Mouse (Mus musculus): Measurements from ENCODE around the gene Gm30302. TPM values are rescaled to one million over a fixed set of nuclear protein-coding genes. Genes with fewer than 3 reads are reported as not detected.
"Not testable (repeated sequence)": the region's sequence is repeated elsewhere in the genome, so short reads cannot be mapped to it uniquely, and the experiment has no call there.

The Gm30302 gene
- total RNA-seq (2015; ENCODE audit: low replicate concordance) (not detected in 2 replicates), total RNA-seq (2017; ENCODE audit: low replicate concordance) (not detected in 2 replicates)

DNA sequence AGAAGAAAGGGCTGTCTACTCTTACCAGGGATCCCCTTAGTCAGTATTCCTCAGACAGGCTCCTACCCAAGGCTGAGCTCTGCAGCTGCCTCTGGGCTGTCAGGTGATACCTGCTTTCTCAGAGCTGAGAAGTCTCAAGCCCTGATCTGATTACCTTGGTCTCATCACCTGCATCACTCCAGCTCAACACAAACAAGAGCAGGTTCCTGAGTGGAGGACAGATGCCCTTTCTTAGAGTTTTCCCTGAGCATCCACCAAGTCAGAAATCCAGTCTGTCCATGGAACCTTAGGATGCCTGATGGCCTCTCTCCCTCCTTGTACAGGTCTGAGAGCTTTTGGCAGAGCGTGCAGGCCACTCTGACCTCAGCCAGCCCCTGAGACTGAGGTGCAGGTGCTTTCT is at the start of gene Gm30302:
Gm30302 (minus strand) TSS at position 101 of the 400 bp plus-strand sequence.
- ATAC-seq (replicated peaks; ENCODE audit: low FRiP score, poor library complexity, severe bottlenecking), result no peak

GRCm38 (mm10) chr13:49846751-49847150 is 48.0 kb upstream of the Gm30302 start:
- ATAC-seq (replicated peaks; ENCODE audit: low FRiP score, poor library complexity, severe bottlenecking), result no peak

DNA sequence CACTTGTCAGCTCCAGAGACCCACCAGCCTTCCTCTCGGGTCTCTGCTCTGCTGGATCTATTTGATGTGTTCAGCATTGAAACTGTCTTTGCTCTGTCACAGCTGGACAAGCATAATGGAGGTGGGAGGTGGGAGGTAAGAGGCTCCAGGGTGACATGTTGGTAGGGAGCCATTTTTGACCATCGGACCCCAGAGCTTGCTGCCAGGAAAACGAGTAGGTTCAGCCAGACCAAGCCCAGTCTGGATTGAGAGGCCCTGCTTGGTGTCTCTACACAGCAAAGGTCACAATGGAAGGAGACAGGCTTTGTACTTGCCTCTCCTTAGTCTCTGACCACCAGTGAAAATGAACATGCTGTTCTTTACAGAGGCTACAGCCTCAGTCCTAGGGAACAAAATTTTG is 47.3 kb upstream of the Gm30302 start:
- ATAC-seq (replicated peaks; ENCODE audit: low FRiP score, poor library complexity, severe bottlenecking), result no peak

- ATAC-seq (replicated peaks; ENCODE audit: low FRiP score, poor library complexity, severe bottlenecking), result no peak
Measured at GRCm38 (mm10) chr13:49845663-49846062, 46.9 kb upstream of the Gm30302 start.

GRCm38 (mm10) chr13:49844071-49844470 is 45.3 kb upstream of the Gm30302 start:
- no peak for ATAC-seq (replicated peaks; ENCODE audit: low FRiP score, poor library complexity, severe bottlenecking)

DNA sequence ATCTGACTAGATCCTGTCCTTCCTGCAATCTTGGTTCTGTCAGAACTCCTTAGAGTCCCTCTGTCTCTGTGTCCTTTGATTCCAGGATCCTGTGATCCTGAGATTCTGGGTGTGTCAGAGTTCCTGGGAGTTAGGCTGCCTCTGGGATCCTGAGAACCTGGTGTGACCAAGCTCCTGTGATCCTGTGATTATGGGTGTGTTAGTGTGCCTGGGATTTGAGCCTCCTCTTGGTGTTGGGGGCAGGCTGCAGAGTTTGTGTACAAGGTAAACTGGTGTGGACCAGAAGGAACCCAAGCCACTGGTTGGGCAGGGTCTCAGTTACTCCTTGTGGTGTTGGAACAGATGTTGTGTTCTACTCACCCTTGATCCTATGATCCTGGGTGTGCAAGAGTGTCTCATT is 42.4 kb upstream of the Gm30302 start:
- ATAC-seq (replicated peaks; ENCODE audit: low FRiP score, poor library complexity, severe bottlenecking), result no peak

DNA sequence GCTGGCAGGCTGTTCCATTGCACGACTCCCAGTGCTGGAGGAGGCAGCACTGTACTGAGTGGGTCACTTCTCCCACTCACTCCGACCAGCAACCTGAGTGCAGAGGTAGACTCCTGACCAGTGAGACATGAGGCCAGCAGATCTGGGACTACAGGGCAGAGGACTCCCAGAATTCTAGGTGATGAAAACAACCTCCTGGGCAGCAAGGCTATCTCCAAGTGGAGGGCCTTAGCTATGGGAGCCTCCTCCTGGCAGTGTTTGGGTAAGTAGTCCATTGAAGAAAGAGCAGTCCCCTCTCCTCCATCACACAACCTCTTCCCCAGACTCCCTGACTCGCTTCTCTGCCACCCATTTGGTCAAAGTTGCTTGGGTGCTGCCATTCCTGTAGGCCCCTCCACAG is 31.6 kb upstream of the Gm30302 start:
- ATAC-seq (replicated peaks; ENCODE audit: low FRiP score, poor library complexity, severe bottlenecking), result no peak

- ATAC-seq (replicated peaks; ENCODE audit: low FRiP score, poor library complexity, severe bottlenecking), result no peak
Measured at GRCm38 (mm10) chr13:49825300-49825699, 26.5 kb upstream of the Gm30302 start.

- no peak for ATAC-seq (replicated peaks; ENCODE audit: low FRiP score, poor library complexity, severe bottlenecking)
Measured at GRCm38 (mm10) chr13:49814958-49815357, 16.2 kb upstream of the Gm30302 start.

GRCm38 (mm10) chr13:49814420-49814819 is 15.6 kb upstream of the Gm30302 start:
- no peak for ATAC-seq (replicated peaks; ENCODE audit: low FRiP score, poor library complexity, severe bottlenecking)

GRCm38 (mm10) chr13:49807146-49807545 is 8.3 kb upstream of the Gm30302 start:
- no peak for ATAC-seq (replicated peaks; ENCODE audit: low FRiP score, poor library complexity, severe bottlenecking)

- ATAC-seq (replicated peaks; ENCODE audit: low FRiP score, poor library complexity, severe bottlenecking), result no peak
Measured at GRCm38 (mm10) chr13:49788563-49789393, 10.0 kb downstream of the Gm30302 start.

- ATAC-seq (replicated peaks; ENCODE audit: low FRiP score, poor library complexity, severe bottlenecking), result no peak
Measured at GRCm38 (mm10) chr13:49783899-49784298, 14.9 kb downstream of the Gm30302 start.

DNA sequence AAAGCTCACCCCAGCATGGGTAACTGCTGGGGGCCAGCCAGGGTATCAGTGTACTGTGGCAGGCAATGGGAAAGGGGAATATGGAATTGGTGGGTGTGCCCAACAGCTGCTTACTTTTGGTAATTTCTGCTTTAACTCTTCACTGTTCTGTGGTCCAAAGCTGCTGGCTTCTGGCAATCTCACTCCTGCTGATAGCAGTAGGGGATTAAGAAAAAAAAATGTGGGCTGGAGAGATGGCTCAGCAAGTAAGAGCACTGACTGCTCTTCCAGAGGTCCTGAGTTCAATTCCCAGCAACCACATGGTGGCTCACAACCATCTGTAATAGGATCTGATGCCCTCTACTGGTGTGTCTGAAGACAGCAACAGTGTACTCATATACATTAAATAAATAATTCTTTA is 27.3 kb downstream of the Gm30302 start:
- ATAC-seq (replicated peaks; ENCODE audit: low FRiP score, poor library complexity, severe bottlenecking), result not testable (repeated sequence)

GRCm38 (mm10) chr13:49769111-49769510 is 29.7 kb downstream of the Gm30302 start:
- no peak for ATAC-seq (replicated peaks; ENCODE audit: low FRiP score, poor library complexity, severe bottlenecking)

DNA sequence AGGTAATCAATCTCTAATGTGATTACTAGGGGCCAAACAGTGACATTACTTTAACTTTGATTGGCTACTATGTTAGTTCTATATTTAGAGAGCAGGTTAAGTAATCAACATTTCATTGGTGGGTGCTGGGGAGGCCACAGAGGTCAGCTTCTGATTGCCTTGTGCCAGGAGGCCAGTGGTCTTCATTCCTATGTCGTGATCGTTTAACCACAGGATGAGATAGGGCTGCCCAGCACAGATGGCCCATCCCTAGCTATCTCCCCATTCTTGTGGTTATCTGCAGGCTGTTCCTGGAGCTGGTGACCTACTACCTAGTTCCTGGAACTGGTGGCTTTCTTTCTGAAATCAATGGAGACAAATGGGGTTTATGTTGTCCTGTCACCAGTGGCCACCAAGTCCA is 30.8 kb downstream of the Gm30302 start:
- no peak for ATAC-seq (replicated peaks; ENCODE audit: low FRiP score, poor library complexity, severe bottlenecking)

GRCm38 (mm10) chr13:49766269-49766668 is 32.5 kb downstream of the Gm30302 start:
- ATAC-seq (replicated peaks; ENCODE audit: low FRiP score, poor library complexity, severe bottlenecking), result no peak

DNA sequence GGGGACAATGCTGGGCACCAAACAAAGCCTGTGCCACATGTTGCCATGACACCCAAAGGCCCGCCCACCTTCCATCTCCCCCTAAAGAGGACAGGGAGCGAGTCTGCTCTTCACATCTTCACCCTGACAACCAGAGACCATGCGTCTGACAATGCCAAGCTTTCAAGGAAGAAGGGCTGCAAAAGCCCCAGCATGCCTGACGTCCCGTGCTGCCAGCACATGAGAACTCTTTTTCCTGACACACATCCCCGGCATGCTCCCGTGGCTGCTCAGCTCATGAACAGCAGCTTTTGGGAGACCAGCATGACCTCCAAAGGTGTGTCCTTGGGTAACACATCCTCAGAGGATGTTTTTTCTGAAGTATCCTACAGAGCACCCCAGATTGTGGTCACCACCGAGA is 33.5 kb downstream of the Gm30302 start:
- ATAC-seq (replicated peaks; ENCODE audit: low FRiP score, poor library complexity, severe bottlenecking), result no peak

- ATAC-seq (replicated peaks; ENCODE audit: low FRiP score, poor library complexity, severe bottlenecking), result no peak
Measured at GRCm38 (mm10) chr13:49762208-49762607, 36.6 kb downstream of the Gm30302 start.

- ATAC-seq (replicated peaks; ENCODE audit: low FRiP score, poor library complexity, severe bottlenecking), result no peak
Measured at GRCm38 (mm10) chr13:49760675-49761074, 38.1 kb downstream of the Gm30302 start.

DNA sequence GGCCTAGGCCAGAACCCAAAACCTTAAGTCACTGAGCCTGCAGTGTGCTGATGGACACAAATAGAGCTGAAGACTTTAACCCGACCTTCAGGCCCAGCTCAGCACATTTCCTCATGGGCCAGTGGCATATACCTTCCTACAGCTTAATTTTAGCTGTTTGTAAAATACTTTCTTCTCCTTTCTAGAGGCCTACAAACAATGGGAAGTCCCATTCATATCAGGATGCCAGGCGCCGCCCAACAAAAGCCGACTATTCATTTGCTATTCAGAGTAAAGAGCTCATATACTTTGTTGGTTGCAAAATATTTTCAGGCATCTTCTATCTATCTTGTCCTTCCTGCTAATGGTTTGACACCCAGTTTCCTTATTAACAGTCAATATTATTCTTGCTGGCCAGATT is 40.8 kb downstream of the Gm30302 start:
- no peak for ATAC-seq (replicated peaks; ENCODE audit: low FRiP score, poor library complexity, severe bottlenecking)

GRCm38 (mm10) chr13:49756591-49756990 is 42.2 kb downstream of the Gm30302 start:
- no peak for ATAC-seq (replicated peaks; ENCODE audit: low FRiP score, poor library complexity, severe bottlenecking)
